Mouse (Mus musculus) bone marrow, adult 2 months (tissue): ENCODE data around the gene Stmn1. TPM values are rescaled to one million over a fixed set of nuclear protein-coding genes. Genes with fewer than 3 reads are reported as not detected.
A peak's percentile ranks its signal among the peaks of the same experiment; 100 is the strongest.

Experiments used
- H3K27ac ChIP-seq: fragments of 200-500 bp; 2 replicates; pipeline ENCODE4 v1.5.1; 2012; ENCODE audit warnings: low read depth, mild to moderate bottlenecking, control low read depth, inconsistent platforms, low read length; ENCODE audit not compliant: control insufficient read depth, poor library complexity, insufficient read depth
- H3K4me1 ChIP-seq: fragments of 200-500 bp; 2 replicates; pipeline ENCODE4 v1.6.1; 2011; ENCODE audit warnings: low read length; ENCODE audit not compliant: control insufficient read depth, insufficient read depth
- H3K4me3 ChIP-seq: fragments of 200-500 bp; replicated peaks from 2 replicates; pipeline ENCODE3; 2011; ENCODE audit warnings: mild to moderate bottlenecking, low read depth, low read length, control low read depth; ENCODE audit not compliant: control insufficient read depth
- CTCF ChIP-seq: fragments of 200-500 bp; IDR thresholded peaks from 2 replicates; pipeline ENCODE4 v1.5.1; 2011; ENCODE audit warnings: low read length, control low read depth; ENCODE audit not compliant: control insufficient read depth, insufficient read depth
- POLR2A ChIP-seq: fragments of 200-500 bp; IDR thresholded peaks from 2 replicates; pipeline ENCODE4 v1.6.1; 2011; ENCODE audit warnings: low read depth, mild to moderate bottlenecking, control low read depth, low read length, borderline replicate concordance; ENCODE audit not compliant: control insufficient read depth
- WGBS: fragments of 180-500 bp; shearing (Covaris S2); methylation state at CpG from one replicate; pipeline ENCODE4 v1.1.7; 2018; 5-methylcytosine and 5-hydroxymethylcytosine counted together
- polyA plus RNA-seq: library from polyadenylated mRNA; stranded (reverse); fragments of >200 nt; gene quantifications from 2 replicates; pipeline ENCODE4 v1.2.4, GENCODE M21; 2011; ENCODE audit warnings: low replicate concordance; ENCODE audit not compliant: missing spikeins, insufficient read depth, insufficient read length

Stmn1 gene
- polyA plus RNA-seq, 1 experiment, result 423 TPM

DNA sequence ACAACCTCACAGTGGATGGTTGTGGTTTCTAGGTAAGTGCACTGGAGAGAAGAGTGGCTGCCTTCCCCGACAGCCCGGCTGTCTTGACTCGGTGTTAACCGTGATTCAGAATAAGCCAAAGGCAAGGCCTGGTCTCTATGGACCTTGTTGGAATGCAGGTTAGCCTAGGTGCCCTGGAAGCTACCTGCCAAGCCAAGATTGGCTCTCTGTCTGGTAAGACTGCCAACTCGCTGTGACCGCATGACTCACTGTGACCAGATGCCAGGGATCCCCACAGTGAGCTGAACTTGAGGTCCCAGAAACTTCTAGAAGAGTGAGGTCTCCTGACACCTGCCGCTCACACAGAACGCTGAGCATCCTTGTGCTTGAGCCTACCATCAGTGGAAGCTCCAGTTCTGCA lies 8.8 kb downstream of the Stmn1 start:
- Histone ChIP-seq H3K27ac (no peak overlapping the region), H3K4me3 (no peak overlapping the region), H3K4me1 (peaks cover 1% of the 10 kb centered on the region; the same call in 1 of the 2 replicates)
- no peak for TF ChIP-seq POLR2A
- TF ChIP-seq CTCF, result no peak
- WGBS, result 82% methylated on average over 8 of the region's 8 CpGs

DNA sequence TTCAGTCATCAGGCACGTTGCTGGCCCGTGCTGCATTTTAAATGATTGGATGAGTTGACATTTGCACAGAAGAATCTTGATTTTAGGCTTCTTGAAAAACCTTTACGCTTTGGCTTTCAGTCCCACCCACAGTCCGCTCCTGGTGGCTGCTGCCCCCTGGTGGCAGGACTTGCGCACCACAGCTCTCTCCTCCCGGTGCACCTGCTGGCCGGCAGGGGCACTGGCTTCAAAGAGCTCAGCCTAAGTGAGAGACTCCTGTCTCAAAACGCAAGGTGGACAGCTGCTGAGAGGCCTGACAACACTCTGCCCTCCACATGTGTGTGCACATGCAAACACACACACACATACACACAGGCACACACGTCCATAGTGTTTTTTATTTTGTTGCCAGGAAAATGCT lies 9.9 kb downstream of the Stmn1 start:
- TF ChIP-seq POLR2A, result 0 out of 2 replicates have a peak, but pooled peaks have one; percentile 29
- peak; percentile 100 for TF ChIP-seq CTCF
- WGBS, result 7% methylated on average over 9 of the region's 9 CpGs
- Histone ChIP-seq H3K4me3 (no peak overlapping the region), H3K27ac (no peak overlapping the region), H3K4me1 (peaks cover 3% of the 10 kb centered on the region; the same call in 1 of the 2 replicates)

DNA sequence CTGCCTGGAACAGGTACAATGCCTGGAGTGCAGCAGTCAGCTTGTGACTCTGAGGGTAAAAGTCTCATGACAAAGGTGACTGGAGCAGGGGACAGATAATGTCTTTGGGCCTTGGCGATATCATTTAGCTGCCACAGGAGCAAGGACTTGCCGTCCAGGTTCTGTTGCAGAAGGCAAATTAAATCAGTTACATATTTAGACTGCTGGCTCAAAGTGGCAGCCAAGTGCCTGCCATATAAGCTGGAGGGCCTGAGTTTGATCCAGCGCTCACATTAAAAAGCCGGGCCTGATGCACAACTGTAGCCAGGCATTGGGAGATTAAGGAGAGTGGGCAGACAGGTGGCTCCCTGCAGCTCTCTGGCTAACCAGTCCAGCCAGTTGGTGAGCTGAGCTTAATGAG lies 11.7 kb downstream of the Stmn1 start:
- 89% methylated on average over 4 of the region's 4 CpGs for WGBS
- Histone ChIP-seq H3K4me3 (no peak overlapping the region), H3K4me1 (peaks cover 4% of the 10 kb centered on the region; the same call in 1 of the 2 replicates), H3K27ac (no peak overlapping the region)
- TF ChIP-seq CTCF (no peak), POLR2A (no peak)

DNA sequence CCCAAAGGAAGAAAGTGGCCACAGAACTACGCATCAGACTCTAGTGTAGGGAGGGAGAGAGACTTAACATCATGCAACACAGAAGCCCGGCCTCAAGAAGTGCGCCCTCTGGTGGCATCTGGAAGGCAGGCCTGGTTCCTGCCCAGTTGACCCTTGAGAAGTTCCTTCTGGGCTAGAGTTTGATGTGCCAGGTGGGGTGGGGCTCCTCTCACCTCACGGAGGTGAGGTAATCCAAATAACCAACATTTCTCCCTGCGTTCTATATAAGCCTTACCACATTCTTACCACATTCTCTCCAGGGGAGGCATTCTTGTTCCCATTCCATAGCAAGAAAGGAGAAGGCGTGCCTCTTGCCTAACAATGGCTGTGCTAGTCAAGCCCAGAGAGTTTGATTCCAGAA lies 12.7 kb downstream of the Stmn1 start:
- TF ChIP-seq POLR2A (no peak), CTCF (peak; percentile 93)
- peaks cover 4% of the 10 kb centered on the region; the same call in 1 of the 2 replicates for H3K4me1 ChIP-seq
- H3K4me3 ChIP-seq, result no peak overlapping the region
- H3K27ac ChIP-seq, result no peak overlapping the region
- 11% methylated on average over 6 of the region's 6 CpGs for WGBS

DNA sequence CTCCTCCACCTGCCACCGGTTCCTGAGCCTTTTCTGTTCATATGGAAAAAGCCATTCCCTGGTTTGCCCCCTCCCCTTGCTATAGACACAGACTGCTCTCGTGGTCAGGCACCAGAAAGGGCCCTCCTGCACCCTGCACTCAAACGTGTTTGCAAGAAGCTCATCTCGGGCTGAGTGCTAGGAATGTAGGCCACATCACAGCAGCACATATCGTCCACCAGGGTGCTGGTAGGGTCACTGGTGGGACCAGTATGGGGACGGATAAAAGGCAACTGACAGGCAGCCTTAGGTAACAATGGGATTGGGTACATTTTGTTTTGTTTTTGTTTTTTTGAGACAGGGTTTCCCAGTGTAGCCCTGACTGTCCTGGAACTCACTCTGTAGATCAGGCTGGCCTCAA lies 13.2 kb downstream of the Stmn1 start:
- H3K4me1 ChIP-seq, result peaks cover 4% of the 10 kb centered on the region; the same call in 1 of the 2 replicates
- H3K27ac ChIP-seq, result no peak overlapping the region
- 30% methylated on average over 6 of the region's 6 CpGs for WGBS
- no peak overlapping the region for H3K4me3 ChIP-seq
- TF ChIP-seq CTCF, result no peak
- no peak for TF ChIP-seq POLR2A

DNA sequence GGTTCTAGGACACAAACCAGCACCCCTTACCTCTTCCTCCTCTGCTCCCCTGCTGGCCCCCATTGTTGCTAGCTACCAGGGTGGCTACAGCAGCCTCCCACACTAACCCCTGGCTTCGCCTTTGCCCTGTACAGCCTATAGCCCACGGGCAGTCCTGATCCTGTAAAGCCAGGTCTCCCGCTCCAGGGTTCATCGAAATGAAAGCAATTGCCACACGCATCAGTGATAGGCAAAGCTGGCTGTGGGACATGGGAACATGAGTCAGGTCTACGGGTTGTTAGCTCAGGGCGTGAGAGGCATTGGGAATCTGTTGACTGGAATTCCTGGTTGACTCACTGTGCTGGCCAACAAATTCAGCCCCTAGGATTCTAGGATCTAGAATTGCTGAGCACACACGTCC lies 14.3 kb downstream of the Stmn1 start:
- H3K4me1 ChIP-seq, result peaks cover 4% of the 10 kb centered on the region; the same call in 1 of the 2 replicates
- H3K4me3 ChIP-seq, result no peak overlapping the region
- no peak for TF ChIP-seq POLR2A
- TF ChIP-seq CTCF, result no peak
- WGBS, result 76% methylated on average over 8 of the region's 8 CpGs
- 0 out of 2 replicates have a peak overlapping the region, but pooled peaks have one; percentile 13 for H3K27ac ChIP-seq

DNA sequence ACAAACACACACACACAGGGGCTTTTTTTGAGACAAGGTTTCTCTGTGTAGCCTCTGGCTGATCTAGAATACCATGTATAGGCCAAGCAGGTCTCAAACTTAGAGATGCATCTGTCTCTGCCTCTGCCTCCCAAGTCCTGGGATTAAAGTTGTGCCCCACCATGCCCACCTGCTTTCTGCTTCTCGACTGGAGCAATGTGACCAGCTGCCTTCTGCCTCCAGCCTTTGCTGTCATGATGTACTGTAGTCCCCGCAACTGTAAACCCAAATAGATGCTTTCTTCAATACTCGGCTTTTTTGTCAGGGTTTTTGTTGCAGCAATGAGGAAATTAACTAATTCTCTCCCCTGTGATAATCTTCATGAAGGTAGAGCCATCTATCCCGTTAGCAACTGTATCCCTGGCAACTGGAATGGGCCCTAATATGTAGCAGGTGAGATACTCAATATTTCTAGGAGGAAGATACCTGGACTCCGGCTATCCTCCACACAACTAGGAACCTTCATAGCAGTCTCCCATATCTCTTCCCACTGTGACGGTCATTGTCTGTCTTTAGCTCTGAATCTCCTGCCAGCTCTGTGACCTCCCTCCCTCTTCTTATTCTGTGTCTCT lies 15.1 kb downstream of the Stmn1 start:
- no peak overlapping the region for H3K27ac ChIP-seq
- TF ChIP-seq CTCF, result no peak
- no peak for TF ChIP-seq POLR2A
- WGBS, result 63% methylated on average over 6 of the region's 6 CpGs
- peaks cover 3% of the 10 kb centered on the region; the same call in 1 of the 2 replicates for H3K4me1 ChIP-seq
- H3K4me3 ChIP-seq, result no peak overlapping the region

DNA sequence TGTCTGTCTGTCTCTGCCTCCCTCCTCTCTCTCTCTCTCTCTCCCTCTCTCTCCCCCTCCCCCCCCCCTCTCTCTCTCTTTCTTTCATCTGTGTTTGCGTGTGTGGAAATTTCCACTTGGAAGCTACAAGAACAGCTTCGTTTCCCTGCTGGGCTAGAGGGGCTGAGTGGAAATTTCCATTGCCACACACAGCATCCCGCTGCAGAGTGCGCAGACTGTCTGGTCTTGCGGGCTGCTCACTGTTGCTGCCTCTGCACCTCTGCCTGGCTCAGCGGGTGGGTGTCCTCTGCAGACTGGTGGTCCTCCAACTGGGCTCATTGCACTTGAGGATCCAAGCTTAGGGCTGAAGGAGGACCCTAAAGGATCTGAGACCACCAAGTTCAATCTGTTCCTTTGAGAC lies 15.6 kb downstream of the Stmn1 start:
- Histone ChIP-seq H3K4me1 (peaks cover 3% of the 10 kb centered on the region; the same call in 1 of the 2 replicates), H3K4me3 (no peak overlapping the region), H3K27ac (no peak overlapping the region)
- TF ChIP-seq CTCF (no peak), POLR2A (no peak)
- 67% methylated on average over 6 of the region's 6 CpGs for WGBS

DNA sequence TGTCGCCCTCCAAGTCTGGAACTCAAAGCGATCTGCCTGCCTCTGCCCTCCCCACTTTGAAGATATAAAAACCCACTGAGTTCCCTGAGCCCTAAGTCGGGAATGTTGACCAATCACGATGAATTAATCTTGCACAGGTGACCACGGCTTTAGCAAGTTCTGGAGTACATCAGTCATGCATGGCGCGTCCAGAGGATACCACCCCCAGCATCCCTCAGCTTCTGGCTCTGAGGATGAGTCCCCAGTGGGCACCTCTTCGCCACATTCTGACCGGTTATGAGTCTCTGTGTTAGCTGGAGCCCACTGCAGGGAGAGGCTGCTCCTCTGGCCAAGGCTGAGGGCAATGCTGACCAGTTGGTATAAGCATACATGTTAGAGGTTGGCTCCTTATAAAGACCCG lies 16.1 kb downstream of the Stmn1 start:
- Histone ChIP-seq H3K4me1 (peaks cover 3% of the 10 kb centered on the region; the same call in 1 of the 2 replicates), H3K27ac (no peak overlapping the region), H3K4me3 (no peak overlapping the region)
- 72% methylated on average over 10 of the region's 10 CpGs for WGBS
- TF ChIP-seq CTCF (no peak), POLR2A (no peak)
